Mouse (Mus musculus): ENCODE data around the gene Fermt2.

- no peak for TF ChIP-seq CTCF (IDR thresholded peaks at IDR 0.05; ENCODE audit: borderline replicate concordance, control insufficient read depth, extremely low read depth, insufficient read depth, low read length, poor library complexity)
- TF ChIP-seq POLR2A (IDR thresholded peaks at IDR 0.05; ENCODE audit: control insufficient read depth, extremely low read depth, insufficient read depth, low read length, poor library complexity) = no peak
Measured at GRCm38 (mm10) chr14:45553854-45554253, 23.9 kb upstream of the Fermt2 start.

Measured in thymus, adult 2 months (tissue).